Mouse (Mus musculus) lung, embryonic 14.5 days (tissue): ENCODE data around the gene Crygs. TPM values are rescaled to one million over a fixed set of nuclear protein-coding genes. Genes with fewer than 3 reads are reported as not detected.
"Not testable (repeated sequence)": the region's sequence is repeated elsewhere in the genome, so short reads cannot be mapped to it uniquely, and the experiment has no call there.

ENCODE experiments used
- ATAC-seq: fragments of 200-750 bp; cut with Nextera tagmentation; 2 replicates; pipeline ENCODE4 v1.8.0; 2017; ENCODE audit warnings: mild to moderate bottlenecking, moderate TSS enrichment, moderate library complexity; ENCODE audit not compliant: insufficient read depth
- DNase-seq: peaks from one replicate; pipeline ENCODE4 v3.0.0-alpha.2; 2015
- H3K27ac ChIP-seq: fragments of 300-500 bp; sonication (generic); 2 replicates; pipeline ENCODE4 v1.5.1; 2014; ENCODE audit warnings: low read depth, mild to moderate bottlenecking, moderate library complexity
- H3K27me3 ChIP-seq: fragments of 300-500 bp; sonication (generic); 2 replicates; pipeline ENCODE4 v1.6.1; 2014; ENCODE audit warnings: low read length, control low read depth; ENCODE audit not compliant: insufficient read depth
- H3K36me3 ChIP-seq: fragments of 300-500 bp; sonication (generic); 2 replicates; pipeline ENCODE4 v1.6.1; 2014; ENCODE audit warnings: control low read depth; ENCODE audit not compliant: insufficient read depth
- H3K4me1 ChIP-seq: fragments of 300-500 bp; sonication (generic); 2 replicates; pipeline ENCODE4 v1.6.1; 2014; ENCODE audit warnings: antibody characterized with exemption, control low read depth; ENCODE audit not compliant: insufficient read depth
- H3K4me2 ChIP-seq: fragments of 300-500 bp; sonication (generic); 2 replicates; pipeline ENCODE4 v1.6.1; 2014; ENCODE audit warnings: mild to moderate bottlenecking
- H3K4me3 ChIP-seq: fragments of 300-500 bp; sonication (generic); 2 replicates; pipeline ENCODE4 v1.5.1; 2014; ENCODE audit warnings: low read depth, low read length
- H3K9ac ChIP-seq: fragments of 300-500 bp; sonication (generic); 2 replicates; pipeline ENCODE4 v1.6.1; 2014
- H3K9me3 ChIP-seq: fragments of 300-500 bp; sonication (generic); 2 replicates; pipeline ENCODE4 v1.6.1; 2016; ENCODE audit warnings: low read depth, low read length, control low read depth
- CTCF ChIP-seq: IDR thresholded peaks from 2 replicates; pipeline ENCODE4 v1.5.1; 2016; ENCODE audit warnings: antibody characterized with exemption, low read depth
- WGBS: fragments of 180-500 bp; shearing (Covaris S2); extraction: QIAGEN DNeasy Blood & Tissue Kit; methylation state at CpG from one replicate; pipeline ENCODE4 v1.1.7; 2014; 5-methylcytosine and 5-hydroxymethylcytosine counted together
- polyA plus RNA-seq: library from polyadenylated mRNA; unstranded; fragments of >200 nt; fragmentation: Nextera tagmentation; extraction: Ambion mirVana; gene quantifications from 2 replicates; pipeline ENCODE4 v1.2.1, GENCODE M21; 2014

Crygs gene
- polyA plus RNA-seq, 1 experiment from 2014 or later, result not detected

DNA sequence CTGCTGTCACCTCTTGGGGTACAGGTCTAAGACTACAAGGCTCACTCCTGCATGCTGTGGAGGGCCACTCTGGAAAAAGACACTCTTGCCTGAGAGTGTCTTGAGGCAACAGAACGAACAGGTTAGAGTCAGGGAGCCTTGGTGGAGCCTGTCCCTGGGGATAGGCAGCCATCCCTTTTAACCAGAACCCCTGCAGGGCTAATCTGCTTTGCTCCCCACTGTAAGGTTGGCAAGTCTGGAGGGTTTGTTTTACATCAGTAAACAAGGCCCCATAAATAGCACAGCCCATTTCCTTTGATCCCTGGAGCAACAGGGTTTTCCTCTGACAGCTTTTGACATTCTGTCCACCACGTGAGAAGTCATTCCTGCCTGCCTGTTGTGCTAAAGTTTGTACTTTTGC is 20.1 kb downstream of the Crygs start:
- Histone ChIP-seq H3K4me3 (no peak overlapping the region), H3K27ac (no peak overlapping the region), H3K4me1 (no peaks in the 10 kb centered on the region), H3K27me3 (no peaks in the 10 kb centered on the region), H3K4me2 (no peak overlapping the region), H3K9me3 (no peaks in the 10 kb centered on the region), H3K9ac (no peak overlapping the region), H3K36me3 (no peaks in the 10 kb centered on the region)
- DNase-seq (peak; percentile 26), ATAC-seq (no peak)
- WGBS, result 27% methylated on average over 2 of the region's 2 CpGs
- no peak for TF ChIP-seq CTCF

- Histone ChIP-seq H3K4me1 (no peaks in the 10 kb centered on the region), H3K9me3 (no peaks in the 10 kb centered on the region), H3K27ac (no peak overlapping the region), H3K9ac (no peak overlapping the region), H3K27me3 (no peaks in the 10 kb centered on the region), H3K4me2 (no peak overlapping the region), H3K4me3 (no peak overlapping the region), H3K36me3 (no peaks in the 10 kb centered on the region)
- 28% methylated on average over 10 of the region's 10 CpGs for WGBS
- DNase-seq (no peak), ATAC-seq (no peak)
- no peak for TF ChIP-seq CTCF
Observed at GRCm38 (mm10) chr16:22789908-22790367, 21.4 kb downstream of the Crygs start.

GRCm38 (mm10) chr16:22782686-22783085 is 28.7 kb downstream of the Crygs start:
- no peak for ATAC-seq
- Histone ChIP-seq H3K36me3 (no peaks in the 10 kb centered on the region), H3K27ac (no peak overlapping the region), H3K4me1 (no peaks in the 10 kb centered on the region), H3K27me3 (no peaks in the 10 kb centered on the region), H3K9me3 (no peaks in the 10 kb centered on the region), H3K4me2 (no peak overlapping the region), H3K4me3 (no peak overlapping the region), H3K9ac (no peak overlapping the region)
- TF ChIP-seq CTCF, result no peak
- 75% methylated on average over 5 of the region's 5 CpGs for WGBS
- DNase-seq, result no peak

DNA sequence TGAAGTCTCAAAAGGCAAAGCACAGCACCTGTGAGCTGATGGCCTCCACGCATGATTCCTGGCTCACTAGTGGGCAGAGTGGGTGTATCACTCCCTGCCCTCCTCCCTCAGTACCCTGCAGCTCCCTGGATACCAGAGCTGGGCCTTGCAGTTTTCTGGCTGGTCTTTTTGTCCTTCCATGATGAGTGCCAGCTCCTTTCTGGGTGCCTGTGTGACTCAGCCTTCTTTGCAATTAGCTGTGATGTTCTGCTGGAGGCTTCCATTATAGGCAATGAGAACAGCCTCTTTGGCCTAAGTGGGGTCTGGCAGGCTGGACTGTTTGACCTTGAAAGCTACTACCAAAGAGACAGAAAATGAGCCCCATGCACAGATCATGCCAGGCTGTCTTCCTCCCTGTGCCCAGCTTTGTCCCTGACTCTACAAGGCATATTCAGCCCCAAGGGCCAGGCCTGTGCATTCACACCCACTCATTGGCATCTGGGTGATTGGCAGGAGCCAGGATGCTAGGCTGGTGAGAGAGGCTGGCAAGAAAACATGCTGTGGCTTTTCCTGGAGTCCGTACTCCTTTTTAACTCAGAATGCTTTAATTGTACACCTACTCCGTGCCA is 32.0 kb downstream of the Crygs start:
- DNase-seq (no peak), ATAC-seq (no peak)
- H3K36me3 ChIP-seq, result no peaks in the 10 kb centered on the region
- H3K27ac ChIP-seq, result no peak overlapping the region
- H3K9ac ChIP-seq, result no peak overlapping the region
- H3K27me3 ChIP-seq, result no peaks in the 10 kb centered on the region
- H3K9me3 ChIP-seq, result no peaks in the 10 kb centered on the region
- WGBS, result 89% methylated on average over 3 of the region's 3 CpGs
- H3K4me2 ChIP-seq, result no peak overlapping the region
- H3K4me1 ChIP-seq, result no peaks in the 10 kb centered on the region
- no peak overlapping the region for H3K4me3 ChIP-seq
- no peak for TF ChIP-seq CTCF

- 82% methylated on average over 12 of the region's 12 CpGs for WGBS
- H3K4me1 ChIP-seq, H3K27ac ChIP-seq, H3K36me3 ChIP-seq, H3K9me3 ChIP-seq, H3K4me2 ChIP-seq, H3K4me3 ChIP-seq, H3K27me3 ChIP-seq, H3K9ac ChIP-seq, ATAC-seq, DNase-seq: not testable (repeated sequence)
Observed at GRCm38 (mm10) chr16:22778296-22778695, 33.1 kb downstream of the Crygs start.

DNA sequence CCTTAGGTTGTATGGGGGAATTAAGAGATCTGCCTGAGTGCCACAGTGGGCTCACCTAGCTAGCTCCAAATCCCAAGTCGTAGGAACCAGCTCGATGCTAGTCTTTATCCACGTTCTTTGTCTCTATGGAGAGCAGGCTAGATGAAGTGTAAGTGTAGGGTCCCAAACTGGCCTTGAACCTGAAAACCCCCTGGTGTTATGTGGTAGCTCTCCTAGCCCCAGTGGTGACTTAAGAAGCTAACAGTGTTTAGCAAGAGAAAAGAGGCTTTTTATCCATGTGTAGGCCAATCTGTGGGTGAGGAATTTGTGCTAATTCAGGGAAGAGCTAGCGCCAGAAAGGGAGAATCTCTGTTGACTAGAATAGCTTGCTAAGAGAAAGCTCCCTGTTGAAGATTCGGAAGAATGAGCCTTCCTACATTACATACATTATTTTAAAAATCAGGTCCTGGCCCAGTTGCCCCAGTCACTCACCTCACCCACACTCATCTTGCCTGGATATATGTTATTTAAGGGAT is 35.8 kb downstream of the Crygs start:
- H3K27me3 ChIP-seq, result no peaks in the 10 kb centered on the region
- WGBS, result 73% methylated on average over 5 of the region's 5 CpGs
- no peak overlapping the region for H3K27ac ChIP-seq
- H3K9me3 ChIP-seq, result no peaks in the 10 kb centered on the region
- no peak overlapping the region for H3K9ac ChIP-seq
- no peak overlapping the region for H3K4me3 ChIP-seq
- TF ChIP-seq CTCF, result no peak
- no peaks in the 10 kb centered on the region for H3K36me3 ChIP-seq
- no peak for ATAC-seq
- H3K4me2 ChIP-seq, result no peak overlapping the region
- no peaks in the 10 kb centered on the region for H3K4me1 ChIP-seq
- DNase-seq, result no peak

GRCm38 (mm10) chr16:22768661-22769060 is 42.7 kb downstream of the Crygs start:
- no peak for ATAC-seq
- DNase-seq, result no peak
- H3K27ac ChIP-seq, result no peak overlapping the region
- H3K4me1 ChIP-seq, result no peaks in the 10 kb centered on the region
- H3K4me3 ChIP-seq, result no peak overlapping the region
- TF ChIP-seq CTCF, result no peak
- no peaks in the 10 kb centered on the region for H3K27me3 ChIP-seq
- no peak overlapping the region for H3K4me2 ChIP-seq
- WGBS, result 57% methylated on average over 8 of the region's 8 CpGs
- no peak overlapping the region for H3K9ac ChIP-seq
- no peaks in the 10 kb centered on the region for H3K36me3 ChIP-seq
- H3K9me3 ChIP-seq, result no peaks in the 10 kb centered on the region

DNA sequence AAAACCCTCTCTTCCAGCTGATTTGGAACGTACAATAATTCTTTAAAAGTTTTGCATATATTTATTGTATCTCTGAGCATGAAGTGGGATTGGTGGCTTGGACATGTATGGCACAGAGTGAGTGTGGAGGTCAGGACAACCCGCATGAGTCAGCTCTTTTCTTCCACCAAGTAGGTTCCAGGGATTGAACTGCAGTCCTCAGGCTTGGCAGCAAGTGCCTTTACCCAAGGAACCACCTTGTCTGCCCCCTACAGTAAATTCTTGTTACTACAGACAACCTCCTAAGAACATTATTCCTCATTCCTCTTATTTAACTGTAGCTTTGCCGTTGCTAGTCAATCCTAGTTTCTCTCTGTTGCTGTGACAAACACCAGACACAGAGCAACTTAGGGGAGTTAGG is 44.0 kb downstream of the Crygs start:
- DNase-seq, result no peak
- Histone ChIP-seq H3K4me1 (no peaks in the 10 kb centered on the region), H3K27ac (no peak overlapping the region), H3K4me3 (no peak overlapping the region), H3K9ac (no peak overlapping the region), H3K27me3 (no peaks in the 10 kb centered on the region), H3K36me3 (no peaks in the 10 kb centered on the region), H3K9me3 (no peaks in the 10 kb centered on the region), H3K4me2 (no peak overlapping the region)
- 84% methylated on average over 3 of the region's 3 CpGs for WGBS
- no peak for ATAC-seq
- TF ChIP-seq CTCF, result no peak
